Mouse (Mus musculus): ENCODE data around the gene Ptf1a.
A peak's percentile ranks its signal among the peaks of the same experiment; 100 is the strongest.

The Ptf1a gene

GRCm38 (mm10) chr2:19444931-19445831 is at the start of gene Ptf1a:
Ptf1a (plus strand) TSS chr2:19445663.
- no peak for DNase-seq

- DNase-seq = no peak
Observed at GRCm38 (mm10) chr2:19405409-19405808, 40.1 kb upstream of the Ptf1a start.

- DNase-seq = peak; percentile 4
Observed at GRCm38 (mm10) chr2:19406531-19406930, 38.9 kb upstream of the Ptf1a start.

- DNase-seq = peak; percentile 62
Observed at GRCm38 (mm10) chr2:19414222-19414965, 31.1 kb upstream of the Ptf1a start.

- peak; percentile 85 for DNase-seq
Observed at GRCm38 (mm10) chr2:19415063-19415521, 30.4 kb upstream of the Ptf1a start.

GRCm38 (mm10) chr2:19416066-19416465 is 29.4 kb upstream of the Ptf1a start:
- no peak for DNase-seq

GRCm38 (mm10) chr2:19419686-19420345 is 25.6 kb upstream of the Ptf1a start:
- DNase-seq = no peak

GRCm38 (mm10) chr2:19422226-19422625 is 23.2 kb upstream of the Ptf1a start:
- no peak for DNase-seq

- DNase-seq = no peak
Observed at GRCm38 (mm10) chr2:19423086-19423485, 22.4 kb upstream of the Ptf1a start.

GRCm38 (mm10) chr2:19429031-19429430 is 16.4 kb upstream of the Ptf1a start:
- DNase-seq = peak; percentile 56

- no peak for DNase-seq
Observed at GRCm38 (mm10) chr2:19429691-19430690, 15.5 kb upstream of the Ptf1a start.

- no peak for DNase-seq
Observed at GRCm38 (mm10) chr2:19430746-19431145, 14.7 kb upstream of the Ptf1a start.

- DNase-seq = no peak
Observed at GRCm38 (mm10) chr2:19431186-19431585, 14.3 kb upstream of the Ptf1a start.

GRCm38 (mm10) chr2:19431614-19432323 is 13.7 kb upstream of the Ptf1a start:
- no peak for DNase-seq

- no peak for DNase-seq
Observed at GRCm38 (mm10) chr2:19444346-19444745, 1.1 kb upstream of the Ptf1a start.

- no peak for DNase-seq
Observed at GRCm38 (mm10) chr2:19445871-19446501, 523 bp downstream of the Ptf1a start.

- DNase-seq = no peak
Observed at GRCm38 (mm10) chr2:19446746-19447145, 1.3 kb downstream of the Ptf1a start.

- no peak for DNase-seq
Observed at GRCm38 (mm10) chr2:19448042-19448700, 2.7 kb downstream of the Ptf1a start.

GRCm38 (mm10) chr2:19449308-19449707 is 3.8 kb downstream of the Ptf1a start:
- DNase-seq = no peak

GRCm38 (mm10) chr2:19452531-19453055 is 7.1 kb downstream of the Ptf1a start:
- no peak for DNase-seq
